Mouse (Mus musculus) lung, postnatal 0 days (tissue): Measurements from ENCODE around the gene Vat1l.

ENCODE experiments used
- CTCF ChIP-seq: IDR thresholded peaks from 2 replicates; pipeline ENCODE4 v1.5.1; 2016; ENCODE audit warnings: antibody characterized with exemption, mild to moderate bottlenecking
- EP300 ChIP-seq: IDR thresholded peaks from 2 replicates; pipeline ENCODE4 v1.6.1; 2016; ENCODE audit warnings: antibody characterized with exemption, mild to moderate bottlenecking, control low read depth

GRCm38 (mm10) chr8:114418904-114419303 is 213.5 kb downstream of the Vat1l start:
- TF ChIP-seq CTCF (no peak), EP300 (no peak)
